Mouse (Mus musculus) cerebellum, postnatal 14 days (tissue): ENCODE data around the gene Naaladl1.

Source experiments
- DNase-seq, 2 experiments: peaks; one replicate each; pipeline ENCODE4 v3.0.0; 2021; ENCODE audit warnings: mixed read lengths in 2 of 2

Gene Naaladl1

GRCm38 (mm10) chr19:6084478-6085248, 20.9 kb upstream of the Naaladl1 start, which contains the start of the genes Zfpl1 and Cdca5:
Gene Zfpl1 (minus strand): TSS chr19:6084956.
Gene Cdca5 (plus strand): TSS chr19:6084983.
- DNase-seq: peak; percentile 98 to 99

DNA sequence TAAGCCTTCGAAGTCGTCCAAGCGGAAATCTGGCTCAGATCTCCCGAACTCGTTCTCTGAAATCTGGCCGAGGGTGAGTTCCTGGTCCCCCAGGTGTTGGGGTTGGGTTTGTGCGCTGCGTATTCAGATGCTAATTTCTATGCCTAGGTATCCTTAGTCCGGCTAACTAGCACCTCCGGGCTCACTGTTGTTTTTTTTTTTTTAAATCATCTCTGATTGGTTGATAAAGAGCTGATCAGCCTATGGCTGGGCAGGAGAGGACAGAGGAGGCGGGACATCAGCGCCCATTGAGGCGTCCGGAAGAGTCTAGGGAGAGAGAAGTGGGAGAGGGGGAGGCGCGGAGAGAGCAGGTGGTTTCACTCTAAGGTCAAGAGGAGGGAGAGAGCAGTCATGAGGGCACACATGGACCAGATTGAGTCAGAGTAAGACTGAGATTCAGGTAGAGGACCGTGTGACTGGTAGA, 20.1 kb upstream of the Naaladl1 start:
- DNase-seq: peak; percentile 45 to 56

- DNase-seq: no peak
These were observed 16.7 kb upstream of the Naaladl1 start for GRCm38 (mm10) chr19:6088841-6089240.

DNA sequence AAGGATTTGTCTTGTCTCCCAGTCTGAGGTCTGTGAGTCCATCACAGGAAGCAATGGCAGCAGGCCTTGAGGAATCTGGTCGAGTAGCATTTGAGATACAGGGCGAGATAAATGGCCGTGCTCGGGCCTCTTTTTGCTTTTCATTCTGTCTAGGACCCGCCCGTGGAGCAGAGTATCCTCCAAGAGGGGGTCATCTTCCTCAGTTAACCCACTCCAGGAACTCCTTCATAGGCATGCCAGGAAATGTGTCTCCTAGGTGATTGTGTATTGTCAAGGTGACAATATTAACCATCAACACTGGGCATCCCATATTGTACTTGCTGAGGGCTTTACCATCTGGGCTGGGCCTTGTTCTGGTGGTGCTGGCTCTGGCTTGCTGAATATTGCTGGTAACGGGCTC, 11.5 kb upstream of the Naaladl1 start, which contains the start of gene AC131692.1:
TSS of gene AC131692.1 (plus strand) at position 301 of the 400 bp plus-strand sequence.
- DNase-seq: no peak

- no peak for DNase-seq
These were observed 7.7 kb upstream of the Naaladl1 start for GRCm38 (mm10) chr19:6097847-6098246.

DNA sequence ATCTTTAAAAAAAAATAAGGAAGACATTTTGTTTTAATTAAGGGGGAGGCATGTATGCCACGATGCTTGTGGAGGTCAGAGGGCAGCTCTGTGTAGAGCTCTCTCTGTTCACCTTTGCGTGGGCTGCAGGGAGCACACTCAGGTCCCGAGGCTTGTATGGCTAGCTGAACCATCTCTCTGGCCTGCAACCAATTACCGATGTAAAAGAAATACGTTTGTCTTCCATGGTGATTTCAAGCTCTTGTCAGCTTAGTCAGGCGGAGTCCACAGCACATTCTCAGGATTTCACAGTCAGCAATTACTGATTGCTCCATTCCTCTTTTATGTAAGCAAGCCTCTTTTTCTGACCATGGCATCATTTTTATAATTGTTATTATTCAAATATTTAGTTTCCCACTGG, 4.4 kb upstream of the Naaladl1 start:
- DNase-seq: no peak

- DNase-seq: no peak
These were observed 3.3 kb upstream of the Naaladl1 start for GRCm38 (mm10) chr19:6102169-6102853.

DNA sequence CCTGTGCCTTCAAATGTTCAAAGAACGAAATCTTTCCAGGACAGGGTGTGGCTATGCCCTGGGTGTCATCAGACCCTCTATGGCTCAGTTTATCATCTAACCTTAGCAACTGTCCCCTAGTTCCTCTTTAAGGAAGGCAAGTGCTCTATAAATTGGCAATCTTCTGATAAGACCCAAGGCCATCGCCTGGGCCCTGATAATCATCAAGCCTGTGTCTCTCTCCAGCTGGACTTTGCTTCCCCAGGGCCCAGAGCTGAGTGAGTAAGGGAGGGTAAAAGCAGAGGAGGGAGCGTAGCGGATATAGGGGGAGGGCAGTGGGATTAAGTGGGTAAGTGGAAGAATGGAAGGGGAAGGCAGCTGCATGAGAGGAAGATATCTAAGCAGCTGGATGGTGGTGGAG, 1.1 kb upstream of the Naaladl1 start:
- no peak for DNase-seq

GRCm38 (mm10) chr19:6113116-6113515, 7.5 kb downstream of the Naaladl1 start:
- DNase-seq: no peak

GRCm38 (mm10) chr19:6116113-6116850, 10.7 kb downstream of the Naaladl1 start:
- DNase-seq: peak; percentile 43 to 52

- no peak for DNase-seq
These were observed 11.9 kb downstream of the Naaladl1 start for GRCm38 (mm10) chr19:6117346-6117985.

GRCm38 (mm10) chr19:6117986-6118676, 12.5 kb downstream of the Naaladl1 start, which contains the start of gene Sac3d1:
Gene Sac3d1 (minus strand): TSS chr19:6118650.
- DNase-seq: peak; percentile 89 to 90

- DNase-seq: peak; percentile 45 to 63
These were observed 13.1 kb downstream of the Naaladl1 start for GRCm38 (mm10) chr19:6118677-6119185.

GRCm38 (mm10) chr19:6121761-6122160, 16.2 kb downstream of the Naaladl1 start:
- DNase-seq: no peak

GRCm38 (mm10) chr19:6123330-6123729, 17.7 kb downstream of the Naaladl1 start:
- DNase-seq: peak in 1 of 2 experiments; percentile 38

GRCm38 (mm10) chr19:6124898-6125297, 19.3 kb downstream of the Naaladl1 start:
- DNase-seq: no peak

GRCm38 (mm10) chr19:6126289-6126688, 20.7 kb downstream of the Naaladl1 start:
- DNase-seq: peak; percentile 68 to 82

GRCm38 (mm10) chr19:6126789-6127580, 21.4 kb downstream of the Naaladl1 start:
- DNase-seq: no peak

DNA sequence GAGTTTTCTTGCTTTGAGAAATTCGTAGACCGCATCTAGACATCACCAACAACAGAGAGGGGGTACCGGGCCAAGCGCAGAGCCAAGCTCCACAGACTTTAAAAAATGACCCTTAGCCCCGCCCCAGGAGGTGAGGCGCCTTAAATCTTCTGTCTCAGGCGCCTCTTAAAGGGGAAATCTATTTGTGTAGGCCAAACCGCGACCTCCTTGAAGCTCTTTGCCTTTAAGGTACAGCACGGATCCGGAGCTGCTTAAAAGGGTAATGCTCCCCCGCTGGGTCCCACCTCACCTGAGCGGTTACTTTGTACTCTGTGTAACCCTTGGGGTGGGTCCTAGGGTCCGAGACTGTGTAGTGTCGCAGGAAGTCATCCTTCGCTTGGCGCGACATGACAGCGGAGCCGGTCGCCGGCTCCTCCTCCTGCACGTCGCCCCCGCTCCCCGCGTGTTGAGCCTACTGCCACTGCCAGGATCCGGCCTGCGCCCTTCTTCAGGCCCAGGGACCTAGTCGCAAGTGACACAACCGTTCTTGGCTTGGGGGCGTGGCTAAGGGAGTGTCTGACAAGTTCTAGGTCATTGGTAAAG, 22.3 kb downstream of the Naaladl1 start, which contains the start of gene Snx15:
TSS of gene Snx15 (minus strand) at position 545 of the 582 bp plus-strand sequence.
- peak; percentile 97 to 98 for DNase-seq
